Mouse (Mus musculus): ENCODE measurements around the gene Frmd4b. TPM values are rescaled to one million over a fixed set of nuclear protein-coding genes. Genes with fewer than 3 reads are reported as not detected.

The Frmd4b gene
- total RNA-seq, 2 experiments from 2014 or later: 19.5 to 21.0 TPM

- DNase-seq (ENCODE audit: low spot score in 2 of 2): no peak
- intact Hi-C loops (cut with DNase I): no loop called here
These were observed 306.4 kb downstream of the Frmd4b start for GRCm38 (mm10) chr6:97310901-97311331.

GRCm38 (mm10) chr6:97309161-97309560 lies 308.2 kb downstream of the Frmd4b start:
- intact Hi-C loops (cut with DNase I): no loop called here
- no peak for DNase-seq (ENCODE audit: low spot score in 2 of 2)

- DNase-seq (ENCODE audit: low spot score in 2 of 2): no peak
- intact Hi-C loops (cut with DNase I): no loop called here
These were observed 308.8 kb downstream of the Frmd4b start for GRCm38 (mm10) chr6:97308562-97308961.

GRCm38 (mm10) chr6:97307231-97307630 lies 310.1 kb downstream of the Frmd4b start:
- no peak for DNase-seq (ENCODE audit: low spot score in 2 of 2)
- intact Hi-C loops (cut with DNase I): no loop called here

GRCm38 (mm10) chr6:97306351-97306750 lies 311.0 kb downstream of the Frmd4b start:
- intact Hi-C loops (cut with DNase I): no loop called here
- no peak for DNase-seq (ENCODE audit: low spot score in 2 of 2)

- intact Hi-C loops (cut with DNase I): no loop called here
- DNase-seq (ENCODE audit: low spot score in 2 of 2): no peak
These were observed 311.9 kb downstream of the Frmd4b start for GRCm38 (mm10) chr6:97305491-97305890.

- DNase-seq (ENCODE audit: low spot score in 2 of 2): peak in 1 of 2 experiments; percentile 22
- intact Hi-C loops (cut with DNase I): no loop called here
These were observed 312.3 kb downstream of the Frmd4b start for GRCm38 (mm10) chr6:97305010-97305409.

- no peak for DNase-seq (ENCODE audit: low spot score in 2 of 2)
These were observed 313.8 kb downstream of the Frmd4b start for GRCm38 (mm10) chr6:97303277-97304109.

GRCm38 (mm10) chr6:97302303-97302702 lies 315.0 kb downstream of the Frmd4b start:
- intact Hi-C loops (cut with DNase I): no loop called here

More at GRCm38 (mm10) chr6:97303277-97304109, 313.8 kb downstream of the Frmd4b start:
- intact Hi-C loops (cut with DNase I): no loop called here

GRCm38 (mm10) chr6:97300659-97301058 lies 316.7 kb downstream of the Frmd4b start:
- no peak for DNase-seq (ENCODE audit: low spot score in 2 of 2)
- intact Hi-C loops (cut with DNase I): no loop called here

More at GRCm38 (mm10) chr6:97302303-97302702, 315.0 kb downstream of the Frmd4b start:
- DNase-seq (ENCODE audit: low spot score in 2 of 2): no peak

- intact Hi-C loops (cut with DNase I): no loop called here
- DNase-seq (ENCODE audit: low spot score in 2 of 2): no peak
These were observed 317.2 kb downstream of the Frmd4b start for GRCm38 (mm10) chr6:97300180-97300579.

GRCm38 (mm10) chr6:97297151-97297550 lies 320.2 kb downstream of the Frmd4b start:
- intact Hi-C loops (cut with DNase I): no loop called here
- DNase-seq (ENCODE audit: low spot score in 2 of 2): no peak

GRCm38 (mm10) chr6:97295866-97296527 lies 321.3 kb downstream of the Frmd4b start:
- intact Hi-C loops (cut with DNase I): no loop called here

GRCm38 (mm10) chr6:97295416-97295815 lies 321.9 kb downstream of the Frmd4b start:
- intact Hi-C loops (cut with DNase I): no loop called here
- no peak for DNase-seq (ENCODE audit: low spot score in 2 of 2)

More at GRCm38 (mm10) chr6:97295866-97296527, 321.3 kb downstream of the Frmd4b start:
- no peak for DNase-seq (ENCODE audit: low spot score in 2 of 2)

GRCm38 (mm10) chr6:97293667-97294569 lies 323.4 kb downstream of the Frmd4b start:
- DNase-seq (ENCODE audit: low spot score in 2 of 2): no peak
- intact Hi-C loops (cut with DNase I): no loop called here

GRCm38 (mm10) chr6:97292894-97293293 lies 324.4 kb downstream of the Frmd4b start:
- intact Hi-C loops (cut with DNase I): no loop called here
- DNase-seq (ENCODE audit: low spot score in 2 of 2): no peak

- DNase-seq (ENCODE audit: low spot score in 2 of 2): no peak
- intact Hi-C loops (cut with DNase I): no loop called here
These were observed 325.2 kb downstream of the Frmd4b start for GRCm38 (mm10) chr6:97292096-97292495.

- intact Hi-C loops (cut with DNase I): no loop called here
- DNase-seq (ENCODE audit: low spot score in 2 of 2): no peak
These were observed 326.0 kb downstream of the Frmd4b start for GRCm38 (mm10) chr6:97291159-97291908.

- intact Hi-C loops (cut with DNase I): no loop called here
These were observed 326.7 kb downstream of the Frmd4b start for GRCm38 (mm10) chr6:97290687-97291086.

More at GRCm38 (mm10) chr6:97290687-97291086, 326.7 kb downstream of the Frmd4b start:
- DNase-seq (ENCODE audit: low spot score in 2 of 2): no peak
